Mouse (Mus musculus): ENCODE data around the gene Smagp.

The Smagp gene

GRCm38 (mm10) chr15:100636700-100637501 lies at the start of gene Smagp:
TSS of gene Smagp (minus strand) at chr15:100636940.
- DNase-seq (ENCODE audit: extremely low read depth, low read depth) = peak; percentile 51

- no peak for DNase-seq (ENCODE audit: extremely low read depth, low read depth)
Measured at GRCm38 (mm10) chr15:100686434-100686833, 49.7 kb upstream of the Smagp start.

GRCm38 (mm10) chr15:100685849-100686248 lies 49.1 kb upstream of the Smagp start:
- DNase-seq (ENCODE audit: extremely low read depth, low read depth) = peak; percentile 78

- peak; percentile 62 for DNase-seq (ENCODE audit: extremely low read depth, low read depth)
Measured at GRCm38 (mm10) chr15:100685255-100685654, 48.5 kb upstream of the Smagp start.

- no peak for DNase-seq (ENCODE audit: extremely low read depth, low read depth)
Measured at GRCm38 (mm10) chr15:100684450-100684849, 47.7 kb upstream of the Smagp start.

GRCm38 (mm10) chr15:100683041-100683440 lies 46.3 kb upstream of the Smagp start:
- peak; percentile 87 for DNase-seq (ENCODE audit: extremely low read depth, low read depth)

- no peak for DNase-seq (ENCODE audit: extremely low read depth, low read depth)
Measured at GRCm38 (mm10) chr15:100681770-100682169, 45.0 kb upstream of the Smagp start.

GRCm38 (mm10) chr15:100680381-100680780 lies 43.6 kb upstream of the Smagp start:
- no peak for DNase-seq (ENCODE audit: extremely low read depth, low read depth)

- no peak for DNase-seq (ENCODE audit: extremely low read depth, low read depth)
Measured at GRCm38 (mm10) chr15:100679005-100679404, 42.3 kb upstream of the Smagp start.

GRCm38 (mm10) chr15:100678581-100678980 lies 41.8 kb upstream of the Smagp start:
- no peak for DNase-seq (ENCODE audit: extremely low read depth, low read depth)

- DNase-seq (ENCODE audit: extremely low read depth, low read depth) = no peak
Measured at GRCm38 (mm10) chr15:100677675-100678074, 40.9 kb upstream of the Smagp start.

GRCm38 (mm10) chr15:100676521-100676920 lies 39.8 kb upstream of the Smagp start:
- DNase-seq (ENCODE audit: extremely low read depth, low read depth) = peak; percentile 39

GRCm38 (mm10) chr15:100675486-100675885 lies 38.7 kb upstream of the Smagp start:
- DNase-seq (ENCODE audit: extremely low read depth, low read depth) = no peak

GRCm38 (mm10) chr15:100674566-100674965 lies 37.8 kb upstream of the Smagp start:
- no peak for DNase-seq (ENCODE audit: extremely low read depth, low read depth)

GRCm38 (mm10) chr15:100673585-100674391 lies 37.0 kb upstream of the Smagp start:
- DNase-seq (ENCODE audit: extremely low read depth, low read depth) = peak; percentile 95

GRCm38 (mm10) chr15:100670833-100671232 lies 34.1 kb upstream of the Smagp start:
- DNase-seq (ENCODE audit: extremely low read depth, low read depth) = no peak

GRCm38 (mm10) chr15:100670004-100670403 lies 33.3 kb upstream of the Smagp start:
- DNase-seq (ENCODE audit: extremely low read depth, low read depth) = no peak

- peak; percentile 88 for DNase-seq (ENCODE audit: extremely low read depth, low read depth)
Measured at GRCm38 (mm10) chr15:100669337-100669736, 32.6 kb upstream of the Smagp start, which contains the start of gene Bin2. TSS of gene Bin2 (minus strand) at chr15:100669553.

- no peak for DNase-seq (ENCODE audit: extremely low read depth, low read depth)
Measured at GRCm38 (mm10) chr15:100667871-100668545, 31.3 kb upstream of the Smagp start.

GRCm38 (mm10) chr15:100667420-100667819 lies 30.7 kb upstream of the Smagp start:
- DNase-seq (ENCODE audit: extremely low read depth, low read depth) = no peak

GRCm38 (mm10) chr15:100666851-100667250 lies 30.1 kb upstream of the Smagp start:
- DNase-seq (ENCODE audit: extremely low read depth, low read depth) = no peak

- DNase-seq (ENCODE audit: extremely low read depth, low read depth) = peak; percentile 98
Measured at GRCm38 (mm10) chr15:100666219-100666696, 29.5 kb upstream of the Smagp start.
